Mouse (Mus musculus): Measurements from ENCODE around the gene Orc1.

Orc1 gene

GRCm38 (mm10) chr4:108578840-108579742 is at the start of gene Orc1, which contains the start of gene Prpf38a:
Gene Orc1, plus strand, starts transcription at chr4:108579423.
Gene Prpf38a, minus strand, starts transcription at chr4:108579336.
- in situ Hi-C loops (cut with MboI; ENCODE audit: low pct_unique_long_range_greater_than_20kb in 1 of 2, low sequenced_read_pairs in 2 of 2, unreplicated experiment in 1 of 2), result no loop called here

DNA sequence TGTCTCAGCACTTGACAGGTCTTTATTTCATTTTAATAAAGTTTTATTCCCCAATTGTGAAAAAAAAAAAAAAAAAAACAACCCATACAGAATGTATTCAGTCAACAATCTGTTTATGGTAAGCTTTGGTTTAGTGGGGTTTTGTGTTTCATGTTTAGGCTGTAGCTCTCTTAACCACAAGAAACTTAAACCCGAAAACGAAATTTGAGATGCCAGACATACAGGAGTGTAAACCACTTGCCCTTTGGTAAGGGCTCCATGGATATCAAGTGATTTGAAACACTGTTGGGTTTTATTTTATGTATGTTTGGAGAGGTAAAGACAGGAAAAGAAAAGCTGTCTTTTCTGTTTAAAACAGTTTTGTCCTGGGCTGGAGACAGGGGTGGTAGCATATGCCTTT is 39.5 kb upstream of the Orc1 start:
- in situ Hi-C loops (cut with MboI; ENCODE audit: low pct_unique_long_range_greater_than_20kb in 1 of 2, low sequenced_read_pairs in 2 of 2, unreplicated experiment in 1 of 2), result no loop called here

- in situ Hi-C loops (cut with MboI; ENCODE audit: low pct_unique_long_range_greater_than_20kb in 1 of 2, low sequenced_read_pairs in 2 of 2, unreplicated experiment in 1 of 2), result loop anchor here in 1 of 2 experiments (5.0 kb wide), 1 partner anchor 42 kb away; no protein-coding TSS in a partner anchor
Observed at GRCm38 (mm10) chr4:108565026-108565425, 14.2 kb upstream of the Orc1 start.

DNA sequence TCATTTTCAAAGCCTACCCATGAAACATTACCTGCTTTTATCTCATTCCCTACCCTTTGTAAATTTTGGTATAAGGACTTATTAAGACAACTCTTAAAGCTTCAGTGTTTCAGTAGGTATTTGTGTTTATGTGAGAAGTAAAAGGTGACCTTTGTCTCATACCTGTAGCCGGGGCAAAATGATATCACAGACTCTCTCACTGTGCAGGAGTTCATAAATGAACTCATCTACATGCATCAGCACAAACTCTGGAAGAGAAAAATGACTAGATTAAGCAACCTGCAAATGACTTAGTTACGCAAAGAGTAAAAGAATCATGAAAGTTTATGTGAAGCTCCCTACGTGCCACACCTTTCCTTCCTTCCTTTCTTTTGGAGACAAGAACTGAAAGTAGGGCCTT is 6.6 kb upstream of the Orc1 start:
- in situ Hi-C loops (cut with MboI; ENCODE audit: low pct_unique_long_range_greater_than_20kb in 1 of 2, low sequenced_read_pairs in 2 of 2, unreplicated experiment in 1 of 2), result no loop called here

GRCm38 (mm10) chr4:108579743-108580411 is 654 bp downstream of the Orc1 start:
- in situ Hi-C loops (cut with MboI; ENCODE audit: low pct_unique_long_range_greater_than_20kb in 1 of 2, low sequenced_read_pairs in 2 of 2, unreplicated experiment in 1 of 2), result no loop called here

- in situ Hi-C loops (cut with MboI; ENCODE audit: low pct_unique_long_range_greater_than_20kb in 1 of 2, low sequenced_read_pairs in 2 of 2, unreplicated experiment in 1 of 2), result no loop called here
Observed at GRCm38 (mm10) chr4:108593376-108593775, 14.2 kb downstream of the Orc1 start.

GRCm38 (mm10) chr4:108595785-108596184 is 16.6 kb downstream of the Orc1 start:
- in situ Hi-C loops (cut with MboI; ENCODE audit: low pct_unique_long_range_greater_than_20kb in 1 of 2, low sequenced_read_pairs in 2 of 2, unreplicated experiment in 1 of 2), result no loop called here

DNA sequence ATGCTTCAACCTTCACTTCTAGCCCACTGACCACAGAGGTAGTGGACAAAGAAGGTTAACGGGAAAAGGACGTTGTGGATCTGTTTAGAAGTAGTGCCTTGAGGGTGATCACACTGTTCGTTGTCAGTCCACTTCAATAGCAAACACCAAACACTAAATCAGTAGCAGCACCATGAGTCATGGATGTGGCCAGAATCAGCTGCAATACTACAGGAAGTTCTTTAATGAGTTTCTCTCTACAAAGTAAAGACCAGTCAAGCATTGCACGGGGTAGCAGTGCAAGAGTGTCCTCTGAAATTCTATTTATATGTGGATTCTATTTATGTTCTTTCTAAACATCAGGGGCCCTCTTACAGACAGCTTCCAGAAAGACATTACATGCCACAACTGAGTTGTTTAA is 19.1 kb downstream of the Orc1 start:
- in situ Hi-C loops (cut with MboI; ENCODE audit: low pct_unique_long_range_greater_than_20kb in 1 of 2, low sequenced_read_pairs in 2 of 2, unreplicated experiment in 1 of 2), result no loop called here

DNA sequence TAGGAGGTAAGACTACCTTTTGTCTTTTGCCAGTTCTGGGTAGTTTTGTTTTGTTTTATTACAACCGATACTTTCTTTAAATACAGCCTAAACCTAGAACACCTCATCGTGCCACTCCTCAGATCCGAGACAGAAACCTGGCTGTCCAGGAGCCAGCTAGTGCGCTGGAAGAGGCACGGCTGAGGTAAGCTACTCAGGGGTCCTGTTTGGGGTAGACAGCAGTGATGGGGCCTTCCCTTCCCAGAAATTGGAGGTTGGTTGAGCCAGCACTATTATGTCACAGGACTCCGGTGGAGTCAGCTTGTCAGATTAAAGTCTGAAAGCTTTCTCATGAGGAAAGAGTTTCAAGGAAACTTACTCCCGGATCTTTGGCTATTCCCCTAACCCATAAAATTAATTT is 22.6 kb downstream of the Orc1 start:
- in situ Hi-C loops (cut with MboI; ENCODE audit: low pct_unique_long_range_greater_than_20kb in 1 of 2, low sequenced_read_pairs in 2 of 2, unreplicated experiment in 1 of 2), result loop anchor here in 1 of 2 experiments (25.0 kb wide), 1 partner anchor 265 kb away; the partner anchor contains the start of gene Coa7

- in situ Hi-C loops (cut with MboI; ENCODE audit: low pct_unique_long_range_greater_than_20kb in 1 of 2, low sequenced_read_pairs in 2 of 2, unreplicated experiment in 1 of 2), result loop anchor here (5.0 to 25.0 kb wide), 3 partner anchors 41 to 271 kb away; partner anchors contain the start of gene Coa7 (in 1 of the 2)
Observed at GRCm38 (mm10) chr4:108608651-108609050, 29.4 kb downstream of the Orc1 start.

DNA sequence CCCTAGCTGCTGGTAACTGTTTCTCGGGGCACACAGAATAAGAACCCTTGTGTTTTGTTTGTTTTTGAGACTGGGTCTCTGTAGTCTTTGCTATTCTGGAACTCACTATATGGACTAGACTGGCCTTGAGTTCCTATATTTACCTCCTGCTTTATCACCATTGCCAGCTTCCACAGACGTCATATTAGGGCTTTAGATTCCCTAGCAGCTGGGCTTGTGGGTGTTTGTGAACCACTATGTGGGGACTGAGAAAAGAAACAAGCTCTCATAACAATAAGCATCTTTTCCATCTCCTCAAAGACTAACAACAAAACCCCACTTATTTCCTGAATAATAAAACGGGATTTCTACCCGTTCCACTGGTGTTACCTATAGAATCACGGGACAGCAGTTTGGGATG is 31.7 kb downstream of the Orc1 start:
- in situ Hi-C loops (cut with MboI; ENCODE audit: low pct_unique_long_range_greater_than_20kb in 1 of 2, low sequenced_read_pairs in 2 of 2, unreplicated experiment in 1 of 2), result loop anchor here in 1 of 2 experiments (25.0 kb wide), 1 partner anchor 274 kb away; the partner anchor contains the start of gene Coa7

DNA sequence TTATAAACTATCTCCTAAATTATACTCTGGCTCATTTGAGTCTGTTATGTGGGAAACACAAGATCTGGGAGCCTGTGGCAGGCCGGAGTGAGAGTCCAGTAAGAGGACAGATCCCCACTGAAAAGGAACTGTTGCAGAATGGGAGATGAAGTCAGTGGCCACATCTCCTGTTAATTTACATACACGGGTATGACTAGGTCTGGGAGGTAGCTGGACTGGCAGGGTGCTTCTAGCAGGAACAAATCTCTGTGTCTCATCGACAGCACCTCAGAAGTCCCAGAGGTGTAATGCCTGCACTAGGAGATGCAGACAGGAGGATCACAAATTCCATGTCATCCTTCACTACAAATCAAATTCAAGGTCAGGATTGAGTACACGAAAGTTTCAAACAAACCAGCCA is 39.4 kb downstream of the Orc1 start:
- in situ Hi-C loops (cut with MboI; ENCODE audit: low pct_unique_long_range_greater_than_20kb in 1 of 2, low sequenced_read_pairs in 2 of 2, unreplicated experiment in 1 of 2), result loop anchor here in 1 of 2 experiments (25.0 kb wide), 1 partner anchor 281 kb away; the partner anchor contains the start of gene Coa7

DNA sequence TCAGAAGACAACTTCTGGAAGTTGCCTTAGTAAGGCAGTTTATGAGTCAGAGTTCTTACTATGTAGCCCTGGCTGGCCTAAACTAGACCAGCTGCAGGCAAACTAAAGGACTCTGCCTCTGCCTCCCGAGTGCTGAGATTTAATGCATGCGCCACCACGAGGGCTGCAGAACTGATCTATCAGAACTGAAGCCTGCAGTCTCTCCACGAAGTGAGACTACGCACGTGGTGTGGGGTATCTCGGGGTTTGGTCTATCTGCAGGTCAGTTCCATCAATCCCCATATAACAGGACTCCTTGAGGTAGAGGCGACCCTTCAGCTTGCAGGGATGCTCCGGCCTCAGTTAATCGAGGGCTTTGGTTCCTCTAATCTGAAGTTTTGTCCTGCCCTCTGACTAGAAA is 39.9 kb downstream of the Orc1 start:
- in situ Hi-C loops (cut with MboI; ENCODE audit: low pct_unique_long_range_greater_than_20kb in 1 of 2, low sequenced_read_pairs in 2 of 2, unreplicated experiment in 1 of 2), result loop anchor here in 1 of 2 experiments (25.0 kb wide), 1 partner anchor 282 kb away; the partner anchor contains the start of gene Coa7

DNA sequence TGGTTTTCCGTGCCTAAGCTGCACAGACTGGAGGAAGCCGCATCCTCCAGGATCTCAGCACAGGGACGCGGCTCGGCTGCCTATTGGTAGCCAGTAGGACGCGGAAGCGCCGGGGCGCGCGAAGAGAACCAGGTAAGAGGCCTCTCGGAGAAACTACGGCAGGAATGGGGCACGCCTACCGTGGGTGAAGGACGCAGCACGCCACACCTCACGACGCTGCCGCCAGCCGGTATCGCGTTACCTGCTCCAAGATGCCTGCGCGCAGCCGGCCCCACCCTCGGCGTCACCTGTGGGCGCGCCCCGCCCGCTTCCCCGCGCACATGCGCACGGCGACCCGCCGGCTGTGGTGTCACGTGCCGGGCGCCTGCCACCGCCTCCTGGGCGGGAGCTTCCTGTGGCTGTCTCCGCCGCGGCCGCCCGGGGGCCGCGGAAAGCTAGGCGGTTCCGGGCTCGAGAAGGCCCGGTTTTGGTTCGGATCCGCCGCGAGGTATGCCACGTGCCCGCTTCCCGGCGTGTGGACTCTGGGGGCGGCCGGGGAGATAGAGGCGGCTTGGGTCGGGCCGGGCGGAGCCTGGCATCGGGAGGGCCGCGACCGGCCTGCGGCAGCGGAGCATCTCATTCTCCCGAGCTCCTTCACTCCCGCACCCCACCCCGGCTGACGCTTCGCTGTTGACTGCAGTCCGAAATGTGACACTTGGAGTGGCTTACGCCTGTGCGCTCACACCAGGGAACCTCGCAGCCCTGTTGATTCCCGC is 40.5 kb downstream of the Orc1 start, which contains the start of gene Cc2d1b:
Gene Cc2d1b, plus strand, starts transcription at position 354 of the 755 bp plus-strand sequence.
- in situ Hi-C loops (cut with MboI; ENCODE audit: low pct_unique_long_range_greater_than_20kb in 1 of 2, low sequenced_read_pairs in 2 of 2, unreplicated experiment in 1 of 2), result loop anchor here in 1 of 2 experiments (25.0 kb wide), 1 partner anchor 282 kb away; the partner anchor contains the start of gene Coa7

GRCm38 (mm10) chr4:108620536-108620935 is 41.3 kb downstream of the Orc1 start:
- in situ Hi-C loops (cut with MboI; ENCODE audit: low pct_unique_long_range_greater_than_20kb in 1 of 2, low sequenced_read_pairs in 2 of 2, unreplicated experiment in 1 of 2), result loop anchor here in 1 of 2 experiments (25.0 kb wide), 1 partner anchor 283 kb away; the partner anchor contains the start of gene Coa7

DNA sequence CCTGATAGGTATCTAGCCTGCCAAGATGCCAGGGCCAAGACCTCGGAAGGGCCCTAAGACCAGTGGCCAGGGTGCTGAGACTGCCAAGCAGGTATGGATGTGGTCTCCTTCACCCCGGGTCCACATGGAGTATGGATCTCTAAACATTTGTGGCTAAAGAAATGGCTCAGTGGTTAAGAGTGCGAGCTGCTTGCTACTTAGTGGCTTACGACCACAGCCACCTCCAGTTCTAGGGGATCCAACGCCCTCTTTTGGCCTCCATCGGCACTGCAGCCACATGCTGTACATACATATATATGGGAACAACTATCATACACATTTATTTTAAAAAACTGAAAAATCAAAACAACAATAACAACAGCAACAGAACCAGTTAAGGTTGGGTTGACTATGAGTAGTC is 42.3 kb downstream of the Orc1 start:
- in situ Hi-C loops (cut with MboI; ENCODE audit: low pct_unique_long_range_greater_than_20kb in 1 of 2, low sequenced_read_pairs in 2 of 2, unreplicated experiment in 1 of 2), result loop anchor here in 1 of 2 experiments (25.0 kb wide), 1 partner anchor 284 kb away; the partner anchor contains the start of gene Coa7

GRCm38 (mm10) chr4:108627066-108627465 is 47.8 kb downstream of the Orc1 start:
- in situ Hi-C loops (cut with MboI; ENCODE audit: low pct_unique_long_range_greater_than_20kb in 1 of 2, low sequenced_read_pairs in 2 of 2, unreplicated experiment in 1 of 2), result no loop called here

- in situ Hi-C loops (cut with MboI; ENCODE audit: low pct_unique_long_range_greater_than_20kb in 1 of 2, low sequenced_read_pairs in 2 of 2, unreplicated experiment in 1 of 2), result no loop called here
Observed at GRCm38 (mm10) chr4:108629363-108629880, 50.2 kb downstream of the Orc1 start.

Measured in mouse embryonic stem cell (cell line).